Mouse (Mus musculus) cerebellum, adult 9-10 months (tissue): Measurements from ENCODE around the gene Vasp.

Source experiments
- DNase-seq: peaks from one replicate; pipeline ENCODE4 v3.0.0; 2022

Gene Vasp

DNA sequence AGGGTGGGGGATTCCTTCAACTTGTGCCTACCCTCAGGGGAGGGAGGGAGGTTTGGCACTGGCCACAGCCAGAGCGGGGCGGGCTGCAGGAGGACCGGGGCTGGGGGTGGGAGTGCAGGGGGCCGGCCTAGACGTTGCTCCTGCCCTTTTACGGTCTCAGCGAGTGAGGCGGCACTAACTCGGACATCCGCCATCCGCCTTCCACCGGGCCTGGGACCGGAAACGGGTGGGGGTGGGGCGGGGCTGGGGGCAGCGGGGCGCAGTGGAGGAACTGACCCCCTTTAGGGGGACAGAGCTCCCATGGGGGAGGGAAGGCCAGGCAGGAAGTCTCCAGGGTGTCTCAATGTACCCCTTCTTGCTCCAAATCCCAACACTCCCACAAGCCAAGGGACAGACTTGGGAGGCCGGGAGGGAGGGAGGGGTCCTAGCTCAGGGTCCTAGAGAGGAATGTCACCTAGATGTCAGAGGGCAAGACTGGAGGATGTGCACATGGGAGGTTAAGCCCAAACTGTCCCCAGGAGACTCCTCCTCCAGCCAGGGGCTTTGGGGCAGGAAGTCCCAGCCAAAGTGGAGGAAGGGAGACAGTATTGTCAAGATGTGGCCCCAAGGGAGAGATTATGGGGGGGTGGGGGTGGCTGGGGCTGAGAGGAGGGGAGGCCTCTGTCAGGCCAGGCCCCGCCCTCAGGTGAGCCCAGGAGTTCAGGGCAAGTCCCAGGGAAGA lies 1.7 kb downstream of the Vasp start:
- DNase-seq, result no peak

DNA sequence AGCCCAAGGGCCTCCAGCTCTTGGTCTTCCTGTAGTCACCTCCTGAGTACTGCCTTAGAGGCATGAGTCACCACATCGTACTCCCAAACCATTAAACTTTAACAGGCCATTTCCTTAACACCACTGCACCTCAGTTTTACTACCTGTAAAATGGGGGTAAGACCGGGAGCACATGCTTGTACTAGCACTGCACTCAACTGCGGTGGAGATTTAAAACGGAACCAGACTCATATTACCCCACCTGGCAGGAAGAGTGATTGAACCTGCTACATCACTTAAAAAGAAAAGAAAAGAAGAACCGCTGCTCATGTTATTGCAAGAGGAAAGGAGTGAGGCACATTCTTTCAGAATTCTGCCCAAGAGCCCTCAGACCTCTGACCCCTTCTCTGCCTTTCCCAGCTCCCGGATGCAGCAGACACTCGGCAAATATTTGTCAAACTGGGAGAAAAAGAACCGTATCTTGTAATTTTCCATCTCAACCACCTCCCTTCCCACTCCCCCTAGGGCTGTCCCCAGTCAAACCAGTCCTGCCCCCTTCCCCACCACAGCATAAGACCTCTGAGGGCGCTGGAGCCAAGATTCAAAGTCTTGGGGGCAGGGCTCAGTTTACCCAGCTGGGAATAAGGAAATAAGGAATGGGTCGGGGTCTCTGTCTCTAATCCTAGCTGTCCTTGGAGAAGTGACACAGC lies 2.5 kb downstream of the Vasp start:
- DNase-seq, result no peak

DNA sequence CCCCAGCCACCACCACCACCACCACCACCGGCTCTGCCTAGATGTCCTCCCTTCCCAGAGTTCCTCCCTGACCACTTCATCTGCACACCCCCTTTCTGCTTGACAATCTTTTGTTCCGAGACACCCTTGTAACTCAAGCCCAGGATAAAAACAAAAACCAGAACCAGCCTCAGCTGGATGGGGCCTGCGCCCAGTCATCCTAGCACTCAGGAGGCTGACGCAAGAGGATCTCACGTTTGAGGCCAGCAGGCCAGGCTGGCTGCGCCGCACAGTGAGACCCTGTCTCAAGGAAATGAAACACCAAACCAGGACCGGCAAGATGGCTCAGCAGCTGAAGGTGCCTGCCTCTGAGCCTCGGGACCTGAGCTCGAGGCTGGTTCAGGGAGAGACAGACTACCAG lies 4.6 kb downstream of the Vasp start:
- DNase-seq, result no peak

DNA sequence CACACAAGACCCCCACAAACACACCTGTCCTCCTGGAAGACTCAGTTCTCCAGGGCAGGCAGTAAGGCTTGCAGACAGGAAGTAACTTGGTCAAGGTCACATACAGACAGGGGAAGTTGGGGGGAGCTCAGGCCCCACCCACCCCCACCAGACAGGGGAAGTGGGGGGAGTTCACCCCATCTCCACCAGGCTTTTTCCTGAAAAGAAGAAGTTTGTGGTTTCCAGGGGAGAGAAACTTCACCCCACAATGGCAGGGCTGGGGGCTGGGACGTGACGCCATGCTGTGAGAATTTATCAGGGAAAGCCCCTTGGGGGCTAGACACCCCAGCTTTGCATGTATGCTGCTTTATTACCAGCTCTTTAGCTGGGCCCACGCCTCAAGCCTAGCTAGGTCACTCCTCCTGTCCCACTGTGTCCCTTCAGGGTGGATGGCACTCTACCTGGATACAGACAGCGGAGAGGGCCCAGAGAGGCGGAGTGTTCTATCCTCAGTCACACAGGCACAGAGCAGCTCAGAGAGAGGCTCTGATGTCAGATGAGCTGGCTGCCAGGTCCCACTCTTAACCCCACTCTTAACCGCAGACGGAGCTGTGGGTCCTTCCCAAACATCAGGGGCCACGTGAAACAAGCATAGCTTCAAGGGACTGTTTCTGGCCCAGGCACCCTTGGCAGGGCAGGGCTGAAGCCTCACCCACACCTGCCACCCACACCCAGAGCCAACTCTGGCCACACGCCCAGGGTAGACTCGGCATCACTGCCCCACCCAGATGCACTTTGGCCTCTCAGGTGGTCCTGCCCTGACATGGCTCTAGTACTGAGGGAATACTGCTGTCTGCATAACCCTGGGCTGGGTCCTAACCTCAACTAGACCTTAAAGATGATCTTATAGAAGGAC lies 5.4 kb downstream of the Vasp start:
- no peak for DNase-seq

DNA sequence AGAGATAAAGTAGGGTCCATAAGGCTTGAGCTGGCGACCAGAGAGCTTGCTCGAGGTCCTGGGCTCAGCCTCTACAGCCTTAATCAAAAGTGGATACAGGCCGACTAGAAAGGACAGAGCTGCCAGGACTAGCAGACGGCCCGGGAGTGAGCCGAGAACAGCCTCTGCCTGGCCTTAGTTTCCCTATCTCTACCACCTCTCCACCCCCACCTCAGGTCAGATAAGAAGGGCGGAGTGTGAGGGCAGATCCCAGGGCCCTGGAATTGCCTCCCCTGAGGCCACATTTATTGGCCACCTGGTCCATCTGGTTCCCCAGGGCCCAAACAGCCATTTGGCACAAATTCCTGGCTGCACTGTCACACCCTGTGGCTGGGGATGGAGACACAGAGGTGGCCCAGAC lies 6.5 kb downstream of the Vasp start:
- DNase-seq, result no peak

DNA sequence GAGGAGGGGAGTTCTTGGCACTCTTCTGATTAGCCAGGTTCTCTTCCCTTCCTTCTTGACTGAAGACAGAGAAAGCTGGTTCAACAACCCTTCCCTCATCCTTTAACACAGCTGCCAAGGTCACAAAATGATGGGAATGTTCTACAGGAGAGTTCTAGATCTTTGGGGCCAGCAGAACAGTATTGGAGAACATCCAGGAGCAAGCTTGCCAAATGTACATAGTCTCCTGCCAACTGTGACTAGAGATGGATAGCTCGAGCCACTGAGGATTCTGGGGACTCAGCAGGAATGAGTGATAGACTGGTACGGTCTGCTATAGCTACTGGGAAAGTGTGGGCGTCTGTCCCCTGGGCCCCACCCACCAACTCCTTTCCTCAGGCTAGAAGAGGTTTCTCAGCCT lies 13.3 kb downstream of the Vasp start:
- DNase-seq, result no peak

DNA sequence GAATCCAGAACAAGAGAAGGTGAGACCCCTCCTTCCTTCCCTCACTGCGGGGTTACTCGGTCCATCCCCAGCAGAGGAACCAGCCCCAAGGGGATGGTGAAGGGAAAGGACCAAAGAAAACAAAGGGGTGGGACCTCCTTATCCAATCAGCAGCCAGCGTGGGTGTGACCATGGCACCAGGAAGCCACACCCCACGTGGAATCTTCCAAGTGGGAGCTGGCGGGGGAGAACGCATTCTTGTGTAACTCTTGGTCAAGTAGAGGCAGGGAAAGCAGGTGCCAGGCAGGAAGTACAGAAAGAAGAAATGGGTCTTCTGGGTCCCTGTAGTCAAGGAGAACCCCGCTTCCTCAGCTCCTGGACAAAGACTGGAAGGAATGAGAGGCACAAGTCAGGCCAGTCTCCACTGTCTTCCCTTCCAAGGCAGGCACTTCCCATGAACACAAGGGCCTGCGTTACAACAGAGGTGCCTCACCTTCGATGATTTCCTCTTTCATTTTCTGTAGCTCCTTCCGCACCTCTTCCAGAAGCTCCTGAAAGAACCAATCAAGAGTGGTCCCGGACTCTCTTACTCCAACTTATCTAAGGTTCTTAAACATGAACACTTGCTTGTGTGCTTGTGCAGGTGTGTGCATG lies 14.1 kb downstream of the Vasp start:
- no peak for DNase-seq

DNA sequence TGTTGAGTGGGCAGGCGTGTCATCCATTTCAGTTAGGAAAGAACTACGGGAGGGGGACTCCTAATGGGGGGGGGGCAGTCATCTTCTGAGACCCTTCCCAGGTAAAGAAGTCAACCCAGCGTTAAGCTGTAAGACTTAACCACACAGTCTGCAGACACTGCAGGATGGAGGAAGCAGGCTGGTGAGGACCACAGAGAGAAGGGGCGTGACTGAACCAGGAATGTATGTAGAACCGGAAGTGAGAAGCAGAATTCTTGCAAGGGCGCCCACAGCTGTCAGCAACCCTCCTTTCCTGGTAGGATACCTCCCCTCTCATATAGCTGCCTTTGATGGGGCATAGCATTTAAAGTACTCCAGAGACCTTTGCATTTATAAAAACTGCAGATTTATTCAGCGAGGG lies 15.1 kb downstream of the Vasp start:
- no peak for DNase-seq

DNA sequence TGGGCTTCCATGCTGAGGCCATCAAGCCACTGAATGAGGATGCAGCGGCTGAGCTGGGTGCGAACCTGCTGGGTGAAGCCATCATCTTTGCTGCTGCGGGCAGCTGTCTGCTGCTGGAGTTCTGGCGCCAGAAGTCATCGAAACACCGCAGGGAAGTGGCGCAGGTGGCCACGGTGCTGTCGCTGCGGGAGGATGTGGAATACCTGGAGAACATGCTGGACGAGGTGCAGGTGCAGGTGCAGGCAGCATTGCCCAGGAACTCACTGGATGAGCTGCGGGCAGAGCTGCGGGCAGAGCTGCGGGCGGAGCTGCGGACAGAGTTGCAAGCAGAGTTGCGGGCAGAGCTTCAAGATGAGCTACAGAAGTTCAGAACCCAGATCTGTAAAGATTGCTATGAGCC lies 16.2 kb downstream of the Vasp start:
- DNase-seq, result no peak

- DNase-seq, result no peak
These were observed 18.2 kb downstream of the Vasp start for GRCm38 (mm10) chr7:19253437-19253836.

- DNase-seq, result no peak
These were observed 19.5 kb downstream of the Vasp start for GRCm38 (mm10) chr7:19252078-19252477.

GRCm38 (mm10) chr7:19247511-19247910 lies 24.1 kb downstream of the Vasp start:
- no peak for DNase-seq

GRCm38 (mm10) chr7:19246855-19247254 lies 24.8 kb downstream of the Vasp start:
- DNase-seq, result no peak

DNA sequence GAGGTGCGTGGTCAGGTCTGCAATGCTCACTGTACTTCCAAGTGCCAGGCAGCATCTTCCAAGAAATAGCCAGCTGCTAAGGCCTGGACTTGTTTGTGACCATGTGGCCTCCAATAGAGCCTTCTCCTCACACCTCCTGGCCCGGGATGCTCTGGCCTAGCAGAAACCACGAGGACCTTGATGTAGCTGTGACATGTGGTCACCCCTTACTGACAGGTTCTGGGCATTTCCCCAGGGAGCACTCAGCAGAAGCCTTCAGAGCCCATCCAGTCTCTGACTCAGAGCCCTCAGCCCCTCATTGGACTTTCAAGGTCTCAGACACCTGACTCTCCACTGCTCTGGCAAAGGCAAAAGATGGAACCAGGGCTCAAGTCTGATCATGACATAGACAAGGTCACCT lies 26.5 kb downstream of the Vasp start:
- no peak for DNase-seq

DNA sequence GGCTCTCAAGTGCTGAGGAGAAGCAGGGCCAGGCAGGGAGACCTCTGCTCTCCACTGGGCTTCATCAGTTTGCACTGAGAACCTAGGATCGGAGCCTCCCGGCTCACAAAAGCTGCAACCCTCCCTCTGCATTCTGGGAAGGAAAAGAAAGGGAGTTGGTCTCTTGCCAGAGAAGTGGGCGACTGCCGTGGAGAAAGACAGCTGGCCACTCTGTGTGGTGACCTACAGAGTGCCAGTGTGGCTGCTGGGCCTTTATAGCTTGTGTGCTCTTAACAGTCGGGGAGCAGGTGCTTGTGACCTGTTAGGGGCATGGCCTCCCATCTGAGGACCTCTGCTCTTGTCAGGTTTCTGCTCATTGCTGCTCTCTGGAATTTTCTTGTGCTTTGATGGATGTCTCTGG lies 27.8 kb downstream of the Vasp start:
- DNase-seq, result no peak

- no peak for DNase-seq
These were observed 29.6 kb downstream of the Vasp start for GRCm38 (mm10) chr7:19242005-19242404.

GRCm38 (mm10) chr7:19240905-19241463 lies 30.6 kb downstream of the Vasp start:
- no peak for DNase-seq

- DNase-seq, result no peak
These were observed 31.6 kb downstream of the Vasp start for GRCm38 (mm10) chr7:19239986-19240385.

- DNase-seq, result peak; percentile 92
These were observed 32.2 kb downstream of the Vasp start for GRCm38 (mm10) chr7:19239423-19239822.

GRCm38 (mm10) chr7:19238344-19238743 lies 33.3 kb downstream of the Vasp start:
- DNase-seq, result no peak

DNA sequence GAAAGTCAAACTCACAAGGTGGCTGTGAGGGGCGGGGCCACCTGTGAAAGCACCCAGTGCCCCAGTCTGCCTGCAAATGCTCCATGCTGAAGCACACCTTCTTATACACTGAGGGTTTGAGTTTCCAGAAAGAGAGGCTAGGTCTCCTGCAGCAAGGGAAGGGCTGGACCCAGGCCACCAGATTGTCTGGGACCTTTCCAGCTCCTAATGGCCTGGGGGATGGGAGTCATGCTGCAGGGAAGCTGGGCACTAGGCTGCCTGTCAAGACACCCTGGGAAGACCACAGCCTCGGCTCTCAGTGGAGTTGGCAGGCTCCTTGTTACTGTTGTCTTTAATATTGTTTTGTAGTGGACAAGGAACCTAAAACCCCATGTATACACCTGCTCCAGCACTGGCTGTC lies 35.2 kb downstream of the Vasp start:
- no peak for DNase-seq

GRCm38 (mm10) chr7:19235092-19235671 lies 36.4 kb downstream of the Vasp start:
- DNase-seq, result no peak

DNA sequence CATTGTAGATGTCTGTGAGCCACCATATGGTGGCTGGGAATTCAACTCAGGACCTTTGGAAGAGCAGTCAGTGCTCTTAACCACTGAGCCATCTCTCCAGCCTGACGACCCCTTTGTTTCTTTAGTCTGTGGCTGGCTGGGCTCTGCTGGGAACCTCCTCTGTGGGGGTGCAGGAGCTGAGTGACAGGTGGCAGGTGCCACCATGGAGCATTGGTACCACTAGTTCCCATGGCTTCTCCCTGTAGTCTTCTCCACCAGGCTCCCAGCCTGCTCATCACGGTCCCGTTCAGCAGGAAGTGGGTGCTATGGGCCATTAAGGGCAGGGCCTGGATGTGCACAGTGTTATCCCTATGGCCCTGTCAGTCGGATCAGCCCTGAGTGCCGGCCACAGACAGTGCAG lies 37.0 kb downstream of the Vasp start:
- no peak for DNase-seq
